Mouse (Mus musculus) liver, adult 2 months (tissue): Measurements from ENCODE around the gene Efna4.

ENCODE experiments used
- CTCF ChIP-seq: fragments of 200-500 bp; IDR thresholded peaks from 2 replicates; pipeline ENCODE4 v1.5.1; 2011; ENCODE audit warnings: low read depth, low read length, control low read depth
- POLR2A ChIP-seq: fragments of 200-500 bp; IDR thresholded peaks from 2 replicates; pipeline ENCODE4 v1.6.1; 2011; ENCODE audit warnings: low read length, control low read depth; ENCODE audit not compliant: insufficient read depth; ENCODE audit errors: extremely low read depth

- TF ChIP-seq CTCF (no peak), POLR2A (no peak)
Measured at GRCm38 (mm10) chr3:89314791-89315190, 23.0 kb downstream of the Efna4 start.
